Mouse (Mus musculus): ENCODE measurements around the gene Tor4a.

Tor4a gene

DNA sequence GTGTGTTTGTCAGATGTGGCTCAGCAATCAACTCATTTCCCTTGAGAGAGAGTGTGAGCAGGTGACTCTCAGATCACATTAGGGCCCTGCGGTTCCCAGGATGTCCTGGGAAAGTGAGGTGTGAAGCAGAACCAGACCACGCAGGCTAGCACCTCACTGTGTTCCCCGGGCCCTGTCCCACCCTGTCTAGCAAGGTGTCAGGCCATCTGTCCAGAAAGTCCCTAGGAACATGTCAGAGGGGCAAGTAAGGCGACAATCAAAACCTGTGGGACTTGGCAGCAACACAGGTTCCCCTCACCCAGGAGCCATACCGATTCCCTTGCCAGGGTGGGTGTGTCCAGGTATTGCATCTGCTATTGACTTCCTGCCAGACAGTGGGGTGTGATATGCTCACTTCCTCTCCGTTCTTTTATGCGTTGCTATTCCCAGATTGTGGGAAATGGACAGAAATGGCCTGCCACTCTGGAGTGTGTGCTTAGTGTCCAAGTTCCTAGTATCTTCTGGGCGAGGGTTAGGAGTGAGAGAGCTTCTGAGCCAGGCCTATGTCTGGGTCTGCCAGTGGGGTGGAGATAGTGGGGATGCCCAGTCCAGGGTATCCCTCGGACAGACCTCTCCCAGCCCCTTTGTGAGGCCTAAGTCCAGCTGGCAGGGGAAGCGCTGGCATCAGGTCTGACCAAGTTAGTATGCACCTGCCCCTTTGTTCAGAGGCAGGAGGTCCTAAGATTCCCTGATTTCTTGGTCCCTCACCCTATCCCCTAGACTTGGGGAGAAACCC is 26.2 kb downstream of the Tor4a start:
- DNase-seq (ENCODE audit: low spot score) = no peak

DNA sequence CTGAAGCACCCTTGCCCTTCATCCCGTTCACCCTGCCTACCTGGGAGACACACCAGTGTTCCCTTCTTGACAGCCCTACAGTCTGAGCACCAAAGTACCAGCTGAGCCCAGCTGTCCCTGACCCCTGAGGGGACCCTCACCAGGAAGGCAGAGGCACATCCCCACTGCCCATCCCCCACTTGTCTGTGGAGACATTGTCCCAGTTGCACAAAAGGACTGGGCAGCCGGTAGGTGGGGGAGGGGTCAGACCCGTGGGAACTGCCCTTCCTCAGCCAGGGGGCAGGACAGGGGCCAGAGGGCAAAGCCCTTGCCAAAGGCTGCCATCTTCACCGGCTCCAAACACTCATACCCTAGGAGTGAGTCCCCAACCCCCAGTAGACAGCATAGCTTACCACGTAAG is 26.9 kb downstream of the Tor4a start:
- no peak for DNase-seq (ENCODE audit: low spot score)

DNA sequence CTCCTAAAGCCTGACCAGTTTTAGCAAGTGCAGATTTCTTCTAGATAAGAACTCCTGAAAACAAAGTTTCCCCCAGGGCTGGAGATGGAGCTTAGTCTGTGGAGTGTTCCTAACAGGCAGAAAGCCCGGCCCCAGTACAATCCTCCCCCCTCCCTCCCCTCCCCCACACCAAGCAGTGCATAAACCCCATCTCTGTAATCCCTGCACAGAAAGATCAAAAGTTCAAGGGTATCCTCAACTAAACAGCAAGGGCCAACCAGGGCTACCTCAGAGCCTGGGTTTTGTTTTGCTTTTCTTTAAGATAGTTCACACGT is 28.1 kb downstream of the Tor4a start:
- no peak for DNase-seq (ENCODE audit: low spot score)

DNA sequence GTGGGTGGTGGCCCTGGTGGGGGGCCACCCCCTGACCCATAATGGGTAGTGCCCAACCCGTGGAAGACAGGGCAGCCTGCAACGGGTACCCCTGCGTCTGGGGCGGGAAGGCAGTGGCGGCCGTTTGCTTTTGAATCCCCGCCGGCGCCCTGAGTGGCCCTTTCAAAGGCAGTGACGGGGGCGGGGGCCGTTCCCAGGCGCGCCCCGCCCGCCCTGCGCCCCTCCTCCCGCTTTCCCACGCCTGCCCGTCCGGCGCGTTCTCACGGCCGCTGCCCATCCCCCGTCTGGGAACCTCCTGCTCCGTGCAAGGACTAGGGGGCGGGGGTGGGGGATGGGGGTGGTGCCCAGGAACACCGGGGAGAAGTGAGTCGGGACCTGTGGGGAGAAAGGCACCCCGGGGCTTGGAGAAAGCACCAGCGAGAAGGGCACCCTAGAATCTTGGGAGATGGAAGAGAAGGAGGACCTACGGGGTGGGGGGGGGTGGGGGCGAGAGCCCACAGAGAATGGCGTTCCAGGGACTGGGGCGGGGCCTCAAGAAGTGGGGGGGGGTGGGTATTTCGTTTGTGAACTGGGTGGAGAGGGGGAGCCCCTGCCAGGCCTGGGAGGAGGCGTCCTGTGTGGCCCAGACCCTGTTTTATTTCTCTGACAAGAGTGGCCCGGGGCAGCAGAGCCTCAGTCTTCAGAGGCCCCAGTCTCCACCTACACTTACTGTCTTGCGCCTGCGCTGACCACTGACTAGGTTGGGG is 28.6 kb downstream of the Tor4a start:
- peak; percentile 77 for DNase-seq (ENCODE audit: low spot score)

DNA sequence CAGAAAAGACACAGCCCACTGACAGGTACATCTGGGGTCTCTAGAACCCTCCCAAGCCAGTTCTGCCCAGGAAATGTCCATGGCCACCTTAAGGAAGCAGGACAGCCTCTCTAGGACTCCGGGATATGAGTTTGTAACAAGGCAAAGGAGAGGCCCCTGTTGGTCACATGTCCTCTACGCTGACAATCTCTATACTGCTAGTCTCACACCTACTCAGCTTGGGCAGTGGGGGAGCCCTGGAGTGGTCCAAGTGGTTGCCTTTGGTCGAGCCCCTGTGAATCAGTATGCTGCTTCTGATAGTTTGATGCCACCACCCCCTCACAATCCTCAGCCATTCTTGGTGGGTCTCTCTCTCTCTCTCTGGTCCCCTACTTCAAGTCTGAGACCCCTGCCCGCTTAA is 29.2 kb downstream of the Tor4a start:
- no peak for DNase-seq (ENCODE audit: low spot score)

DNA sequence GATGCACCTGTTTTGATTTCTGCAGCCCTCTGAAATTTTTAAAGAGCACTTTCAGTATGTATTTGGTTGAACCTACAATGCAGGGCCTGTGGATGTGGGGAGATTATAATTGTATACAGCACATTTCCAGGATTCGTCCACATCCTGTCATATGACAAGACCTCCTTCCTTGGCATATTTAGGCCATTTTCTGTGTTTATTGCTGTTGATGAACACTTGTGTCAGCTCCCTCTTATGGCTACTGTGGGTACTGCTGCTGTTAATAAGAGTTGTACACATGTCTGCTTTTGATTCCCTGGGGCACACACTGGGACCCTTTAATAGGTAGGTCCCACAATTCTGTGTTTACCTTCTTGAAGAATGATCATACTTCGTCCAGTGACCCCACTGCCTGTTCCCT is 39.0 kb downstream of the Tor4a start:
- peak; percentile 70 for DNase-seq (ENCODE audit: low spot score)

DNA sequence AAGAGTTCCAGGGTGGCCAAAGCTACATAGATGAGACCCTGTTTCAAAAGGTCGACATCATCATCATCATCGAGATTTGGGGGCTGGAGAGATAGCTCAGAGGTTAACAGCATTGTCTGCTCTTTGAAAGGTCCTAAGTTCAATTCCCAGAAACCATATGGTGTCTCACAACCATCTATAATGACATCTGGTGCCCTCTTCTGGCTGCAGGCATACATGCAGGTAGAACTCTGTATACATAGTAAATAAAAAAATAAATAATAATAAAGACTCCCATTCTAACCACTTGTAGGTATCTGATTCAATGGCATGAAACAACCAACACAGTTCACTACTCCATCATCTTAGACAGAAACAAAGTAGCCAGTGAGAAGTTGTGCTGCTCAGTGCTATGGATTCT is 39.7 kb downstream of the Tor4a start:
- DNase-seq (ENCODE audit: low spot score) = no peak

DNA sequence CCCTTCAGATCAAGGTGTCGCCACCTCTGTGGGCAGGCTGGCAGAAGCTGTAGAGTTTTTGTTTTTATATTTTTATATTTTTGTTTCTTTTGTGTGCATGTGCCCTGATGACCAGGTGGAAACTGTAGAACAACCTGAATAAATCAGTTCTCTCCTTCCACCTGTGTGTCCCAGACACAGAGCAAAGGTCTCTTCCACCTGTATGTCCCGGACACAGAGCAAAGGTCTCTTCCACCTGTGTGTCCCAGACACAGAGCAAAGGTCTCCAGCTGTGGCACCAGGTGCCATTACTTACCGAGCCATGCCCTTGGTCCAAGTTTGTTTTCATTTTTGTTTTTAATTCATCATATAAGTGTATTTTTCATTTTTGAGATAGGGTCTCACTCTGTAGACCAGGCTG is 40.5 kb downstream of the Tor4a start:
- no peak for DNase-seq (ENCODE audit: low spot score)

DNA sequence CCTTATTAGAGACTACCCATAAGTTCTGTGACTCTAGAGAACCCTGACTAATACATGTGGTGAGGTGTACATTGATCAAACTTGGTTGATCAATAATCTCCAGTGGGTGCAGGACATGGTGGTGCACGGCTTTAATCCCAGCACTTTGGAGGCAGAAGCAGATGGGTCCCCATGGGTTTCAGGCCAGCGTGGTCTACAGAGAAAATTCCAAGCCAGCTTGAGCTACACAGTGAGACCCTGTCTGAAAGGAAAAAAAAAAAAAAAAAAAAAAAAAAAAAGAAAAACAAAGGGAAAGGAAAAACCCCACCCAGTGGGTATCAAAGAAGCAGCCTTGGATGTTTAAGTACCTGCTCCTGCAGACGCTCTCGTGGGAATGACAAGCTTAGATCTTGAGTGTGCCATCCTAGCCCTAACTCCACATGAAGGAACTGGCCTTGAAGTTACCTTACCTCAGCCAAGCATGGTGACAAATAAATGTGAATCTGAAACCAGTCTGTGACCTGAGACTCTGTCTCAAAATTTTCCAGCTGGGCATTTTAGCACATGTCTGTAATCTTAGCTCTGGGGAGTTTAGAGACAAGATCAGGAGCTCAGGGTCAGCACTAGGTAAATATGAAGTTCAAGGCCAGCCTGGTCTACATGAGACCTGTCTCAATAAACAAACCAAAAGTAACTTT is 45.3 kb downstream of the Tor4a start:
- no peak for DNase-seq (ENCODE audit: low spot score)

DNA sequence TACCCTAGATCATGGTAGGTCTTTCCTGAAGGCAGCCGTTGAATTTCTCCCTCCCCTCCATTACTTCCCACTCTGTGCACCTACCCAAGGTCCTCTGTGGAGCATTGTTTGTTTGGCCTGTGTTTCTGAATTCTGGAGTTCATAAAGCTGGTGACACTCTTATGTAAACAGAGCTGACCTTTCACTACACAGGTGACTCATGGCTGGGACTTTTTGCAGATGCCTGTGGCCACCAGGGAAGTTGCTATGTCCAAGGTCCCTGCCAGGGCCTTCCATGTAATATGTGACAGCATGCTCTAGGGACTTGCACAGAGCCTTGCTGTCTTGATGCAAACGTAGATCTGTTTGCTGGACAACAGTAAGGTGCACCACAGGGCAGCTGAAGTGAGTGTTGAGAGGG is 47.0 kb downstream of the Tor4a start:
- no peak for DNase-seq (ENCODE audit: low spot score)

DNA sequence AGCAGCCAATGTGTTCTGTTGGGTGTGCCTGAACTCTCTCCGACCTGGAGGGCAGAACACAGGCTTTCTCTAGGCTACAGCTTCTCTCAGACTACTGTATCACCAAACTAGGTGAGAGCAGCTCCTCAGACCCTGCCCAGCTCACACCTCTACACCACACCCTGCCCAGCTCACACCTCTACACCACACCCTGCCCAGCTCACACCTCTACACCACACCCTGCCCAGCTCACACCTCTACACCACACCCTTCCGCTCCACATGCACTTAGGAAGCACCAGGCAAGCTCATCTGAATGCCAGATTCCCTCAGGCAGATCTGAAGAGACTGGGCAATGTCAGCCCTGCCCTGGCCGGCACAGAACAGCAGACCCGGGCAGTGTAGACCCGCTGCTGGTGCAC is 48.8 kb downstream of the Tor4a start:
- DNase-seq (ENCODE audit: low spot score) = no peak

DNA sequence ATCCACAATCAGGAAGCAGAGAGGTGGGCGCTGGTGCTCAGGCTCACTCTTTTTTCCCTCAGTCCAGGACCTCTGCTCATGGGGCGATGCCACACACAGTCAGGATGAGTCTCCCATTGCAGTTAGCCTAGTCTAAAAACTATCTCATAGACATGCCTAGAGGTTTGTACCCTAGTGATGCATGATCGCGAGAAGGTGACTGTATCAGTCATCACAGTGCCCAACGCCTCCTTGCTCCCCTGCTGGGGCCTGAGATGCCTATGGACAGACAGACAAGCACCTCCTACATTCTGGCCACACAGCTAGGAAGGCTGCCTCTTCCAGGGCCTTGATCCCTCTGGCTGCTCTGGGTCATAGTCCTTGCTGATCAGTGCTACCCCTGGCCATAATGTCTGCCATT is 49.3 kb downstream of the Tor4a start:
- no peak for DNase-seq (ENCODE audit: low spot score)

DNA sequence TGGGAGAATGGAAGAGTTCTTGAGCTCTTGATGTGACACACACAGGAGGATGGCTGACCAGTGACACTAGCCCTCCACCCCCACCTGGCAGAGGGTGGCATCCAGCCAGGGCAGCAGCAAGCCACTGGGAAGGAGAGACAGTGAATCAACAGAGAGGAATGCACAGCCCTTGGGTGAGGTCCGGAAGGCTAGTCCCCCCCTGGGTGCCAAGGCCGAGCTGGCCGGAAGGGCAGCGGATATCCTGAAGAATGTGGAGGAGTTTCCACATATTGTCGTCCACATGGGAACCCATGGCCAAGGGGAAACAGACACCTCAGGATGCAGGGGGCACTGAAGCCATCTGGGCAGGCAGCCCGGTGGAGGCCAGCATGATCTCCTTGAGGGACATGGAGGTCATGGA is 51.3 kb downstream of the Tor4a start:
- DNase-seq (ENCODE audit: low spot score) = peak; percentile 82

Data from lung, postnatal 25 days (tissue).